Mouse (Mus musculus): ENCODE data around the gene Slc7a6.

GRCm38 (mm10) chr8:106147868-106148565 is 20.6 kb upstream of the Slc7a6 start:
- TF ChIP-seq EP300 (IDR thresholded peaks at IDR 0.05; ENCODE audit: low read depth) (no peak), CTCF (IDR thresholded peaks at IDR 0.05; ENCODE audit: low read depth) (no peak)

Data from liver, postnatal 0 days (tissue).